Mouse (Mus musculus) forebrain, embryonic 14.5 days (tissue): ENCODE measurements around the gene Ccn1. TPM values are rescaled to one million over a fixed set of nuclear protein-coding genes. Genes with fewer than 3 reads are reported as not detected.

Experiments
- ATAC-seq: fragments of 200-750 bp; cut with Nextera tagmentation; 2 replicates; pipeline ENCODE4 v1.8.0; 2017; ENCODE audit warnings: mild to moderate bottlenecking, moderate library complexity
- DNase-seq: peaks from one replicate; pipeline ENCODE4 v3.0.0-alpha.2; 2015; ENCODE audit warnings: low spot score
- H3K27ac ChIP-seq: fragments of 300-500 bp; sonication (generic); 2 replicates; pipeline ENCODE4 v1.5.1; 2014; ENCODE audit warnings: low read depth, mild to moderate bottlenecking, control low read depth, low read length, moderate library complexity
- H3K27me3 ChIP-seq: fragments of 300-500 bp; sonication (generic); replicated peaks from 2 replicates; pipeline ENCODE4 v1.6.1; 2014; ENCODE audit warnings: low read length, control low read depth, mixed read lengths; ENCODE audit not compliant: control insufficient read depth, insufficient read depth
- H3K36me3 ChIP-seq: fragments of 300-500 bp; sonication (generic); 2 replicates; pipeline ENCODE4 v1.6.1; 2014; ENCODE audit warnings: low read length, control low read depth; ENCODE audit not compliant: control insufficient read depth, insufficient read depth
- H3K4me1 ChIP-seq: fragments of 300-500 bp; sonication (generic); 2 replicates; pipeline ENCODE4 v1.6.1; 2014; ENCODE audit warnings: antibody characterized with exemption, low read length, control low read depth; ENCODE audit not compliant: control insufficient read depth, insufficient read depth
- H3K4me2 ChIP-seq: fragments of 300-500 bp; sonication (generic); 2 replicates; pipeline ENCODE4 v1.6.1; 2014; ENCODE audit warnings: mild to moderate bottlenecking, control low read depth, low read length
- H3K4me3 ChIP-seq: fragments of 300-500 bp; sonication (generic); 2 replicates; pipeline ENCODE4 v1.5.1; 2014; ENCODE audit warnings: low read depth, low read length, control low read depth
- H3K9ac ChIP-seq: fragments of 300-500 bp; sonication (generic); 2 replicates; pipeline ENCODE4 v1.6.1; 2014; ENCODE audit warnings: mild to moderate bottlenecking, low read length, control low read depth, moderate library complexity
- H3K9me3 ChIP-seq: fragments of 300-500 bp; sonication (generic); replicated peaks from 2 replicates; pipeline ENCODE4 v1.6.1; 2016; ENCODE audit warnings: low read length, control low read depth, mixed read lengths; ENCODE audit not compliant: control insufficient read depth
- WGBS: fragments of 180-500 bp; shearing (Covaris S2); extraction: QIAGEN DNeasy Blood & Tissue Kit; methylation state at CpG from one replicate; pipeline ENCODE4 v1.1.7; 2014; 5-methylcytosine and 5-hydroxymethylcytosine counted together
- polyA plus RNA-seq: library from polyadenylated mRNA; unstranded; fragments of >200 nt; fragmentation: Nextera tagmentation; extraction: Ambion mirVana; gene quantifications from 2 replicates; pipeline ENCODE4 v1.2.1, GENCODE M21; 2014

Gene Ccn1
- polyA plus RNA-seq, 1 experiment from 2014 or later = 14.6 TPM

- Histone ChIP-seq H3K4me2 (peak overlapping the region; percentile 17; the same call in 1 of the 2 replicates), H3K36me3 (no peaks in the 10 kb centered on the region)
- WGBS = 47% methylated on average over 2 of the region's 2 CpGs
Observed at GRCm38 (mm10) chr3:145646666-145647065, 3.1 kb downstream of the Ccn1 start.

GRCm38 (mm10) chr3:145646009-145646408, 3.8 kb downstream of the Ccn1 start:
- Histone ChIP-seq H3K27ac (no peak overlapping the region; the same call in 1 of the 2 replicates), H3K9ac (no peak overlapping the region)
- DNase-seq = peak; percentile 78

More at GRCm38 (mm10) chr3:145646666-145647065, 3.1 kb downstream of the Ccn1 start:
- ATAC-seq (no peak), DNase-seq (no peak)
- no peak overlapping the region; the same call in 1 of the 2 replicates for H3K27ac ChIP-seq
- H3K4me1 ChIP-seq = peaks cover 22% of the 10 kb centered on the region; the same call in 1 of the 2 replicates
- H3K9ac ChIP-seq = no peak overlapping the region
- H3K9me3 ChIP-seq = no peaks in the 10 kb centered on the region
- H3K27me3 ChIP-seq = 0 out of 2 replicates have a peak, but pooled peaks cover 3% of the 10 kb centered on the region
- no peak overlapping the region for H3K4me3 ChIP-seq

GRCm38 (mm10) chr3:145645463-145645862, 4.3 kb downstream of the Ccn1 start:
- Histone ChIP-seq H3K4me3 (no peak overlapping the region), H3K36me3 (no peaks in the 10 kb centered on the region), H3K27me3 (0 out of 2 replicates have a peak, but pooled peaks cover 3% of the 10 kb centered on the region), H3K9me3 (no peaks in the 10 kb centered on the region), H3K4me2 (no peak overlapping the region), H3K9ac (no peak overlapping the region), H3K27ac (0 out of 2 replicates have a peak overlapping the region, but pooled peaks have one; percentile 27), H3K4me1 (peaks cover 27% of the 10 kb centered on the region)
- DNase-seq (no peak), ATAC-seq (no peak)
- WGBS = 62% methylated on average over 6 of the region's 6 CpGs

More at GRCm38 (mm10) chr3:145646009-145646408, 3.8 kb downstream of the Ccn1 start:
- Histone ChIP-seq H3K36me3 (no peaks in the 10 kb centered on the region), H3K9me3 (no peaks in the 10 kb centered on the region), H3K27me3 (0 out of 2 replicates have a peak, but pooled peaks cover 3% of the 10 kb centered on the region), H3K4me1 (peaks cover 26% of the 10 kb centered on the region; the same call in 1 of the 2 replicates), H3K4me2 (peak overlapping the region; percentile 17; the same call in 1 of the 2 replicates), H3K4me3 (no peak overlapping the region)
- peak; percentile 52 for ATAC-seq
- WGBS = 10% methylated on average over 3 of the region's 3 CpGs

- ATAC-seq (no peak), DNase-seq (no peak)
- Histone ChIP-seq H3K9ac (no peak overlapping the region), H3K27me3 (no peaks in the 10 kb centered on the region), H3K27ac (no peak overlapping the region), H3K4me3 (no peak overlapping the region), H3K4me1 (peaks cover 21% of the 10 kb centered on the region), H3K36me3 (no peaks in the 10 kb centered on the region), H3K4me2 (no peak overlapping the region), H3K9me3 (no peaks in the 10 kb centered on the region)
- 51% methylated on average over 11 of the region's 11 CpGs for WGBS
Observed at GRCm38 (mm10) chr3:145642861-145643260, 6.9 kb downstream of the Ccn1 start.

GRCm38 (mm10) chr3:145641878-145642277, 7.9 kb downstream of the Ccn1 start:
- Histone ChIP-seq H3K27me3 (no peaks in the 10 kb centered on the region), H3K27ac (no peak overlapping the region), H3K9ac (no peak overlapping the region), H3K4me2 (no peak overlapping the region), H3K4me3 (no peak overlapping the region), H3K4me1 (peaks cover 21% of the 10 kb centered on the region), H3K36me3 (no peaks in the 10 kb centered on the region), H3K9me3 (no peaks in the 10 kb centered on the region)
- DNase-seq = no peak
- WGBS = 62% methylated on average over 3 of the region's 3 CpGs
- no peak for ATAC-seq

- ATAC-seq (no peak), DNase-seq (no peak)
- Histone ChIP-seq H3K9ac (no peak overlapping the region), H3K27ac (no peak overlapping the region), H3K9me3 (no peaks in the 10 kb centered on the region), H3K4me2 (no peak overlapping the region), H3K4me3 (no peak overlapping the region), H3K36me3 (no peaks in the 10 kb centered on the region), H3K4me1 (peaks cover 19% of the 10 kb centered on the region), H3K27me3 (no peaks in the 10 kb centered on the region)
- 85% methylated on average over 5 of the region's 5 CpGs for WGBS
Observed at GRCm38 (mm10) chr3:145641036-145641685, 8.6 kb downstream of the Ccn1 start.

- DNase-seq (no peak), ATAC-seq (peak; percentile 22; the same call in 1 of the 2 replicates)
- H3K9me3 ChIP-seq = no peaks in the 10 kb centered on the region
- H3K36me3 ChIP-seq = no peaks in the 10 kb centered on the region
- no peak overlapping the region for H3K4me3 ChIP-seq
- H3K4me2 ChIP-seq = no peak overlapping the region
- no peaks in the 10 kb centered on the region for H3K27me3 ChIP-seq
- 52% methylated on average over 4 of the region's 4 CpGs for WGBS
- H3K9ac ChIP-seq = no peak overlapping the region
- no peak overlapping the region for H3K27ac ChIP-seq
- H3K4me1 ChIP-seq = peaks cover 15% of the 10 kb centered on the region
Observed at GRCm38 (mm10) chr3:145640583-145640982, 9.2 kb downstream of the Ccn1 start.

- Histone ChIP-seq H3K27me3 (no peaks in the 10 kb centered on the region), H3K9me3 (no peaks in the 10 kb centered on the region), H3K4me1 (peaks cover 11% of the 10 kb centered on the region), H3K27ac (0 out of 2 replicates have a peak overlapping the region, but pooled peaks have one; percentile 33), H3K4me3 (no peak overlapping the region), H3K36me3 (no peaks in the 10 kb centered on the region), H3K9ac (no peak overlapping the region), H3K4me2 (no peak overlapping the region)
- DNase-seq (peak; percentile 65), ATAC-seq (peak; percentile 93)
- 33% methylated on average over 4 of the region's 4 CpGs for WGBS
Observed at GRCm38 (mm10) chr3:145640170-145640569, 9.6 kb downstream of the Ccn1 start.
